Mouse (Mus musculus): ENCODE measurements around the gene Oxct2a.
"Not testable (repeated sequence)": the region's sequence is repeated elsewhere in the genome, so short reads cannot be mapped to it uniquely, and the experiment has no call there.

DNA sequence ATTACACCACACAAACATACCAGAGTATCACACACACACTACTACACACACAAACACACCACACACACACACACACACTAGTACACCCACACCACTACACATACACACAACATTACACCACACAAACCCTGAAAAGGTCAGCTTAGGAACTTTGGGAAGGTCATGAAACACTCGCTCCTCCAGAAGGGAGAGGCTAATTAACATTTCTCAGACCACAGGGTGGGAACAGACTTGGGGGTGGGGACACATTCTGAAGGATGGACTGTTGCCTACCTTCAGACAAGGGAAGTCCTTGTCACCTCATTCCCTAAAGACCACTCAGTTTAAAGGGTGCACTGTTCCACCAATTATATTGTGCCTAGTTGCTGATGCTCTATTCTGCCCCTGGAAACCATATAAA, 8.5 kb upstream of the Oxct2a start:
- not testable (repeated sequence) for TF ChIP-seq ZC3H11A (IDR thresholded peaks at IDR 0.05; ENCODE audit: borderline replicate concordance, low read depth, low read length); ZNF384 (IDR thresholded peaks at IDR 0.05; ENCODE audit: low read depth, low read length); CHD2 (IDR thresholded peaks at IDR 0.05; ENCODE audit: low read depth, low read length); HCFC1 (IDR thresholded peaks at IDR 0.05; ENCODE audit: borderline replicate concordance, insufficient read depth, low read length); MAFK (IDR thresholded peaks at IDR 0.05; ENCODE audit: insufficient read depth, low read depth, low read length)
